Mouse (Mus musculus) cerebellum, postnatal 10 days (tissue): ENCODE data around the gene G3bp2.

Source experiments
- DNase-seq, 2 experiments: peaks; one replicate each; pipeline ENCODE4 v3.0.0; 2021; ENCODE audit warnings: mixed read lengths in 2 of 2

Gene G3bp2

GRCm38 (mm10) chr5:92098351-92099109 lies 15.0 kb upstream of the G3bp2 start:
- no peak for DNase-seq

DNA sequence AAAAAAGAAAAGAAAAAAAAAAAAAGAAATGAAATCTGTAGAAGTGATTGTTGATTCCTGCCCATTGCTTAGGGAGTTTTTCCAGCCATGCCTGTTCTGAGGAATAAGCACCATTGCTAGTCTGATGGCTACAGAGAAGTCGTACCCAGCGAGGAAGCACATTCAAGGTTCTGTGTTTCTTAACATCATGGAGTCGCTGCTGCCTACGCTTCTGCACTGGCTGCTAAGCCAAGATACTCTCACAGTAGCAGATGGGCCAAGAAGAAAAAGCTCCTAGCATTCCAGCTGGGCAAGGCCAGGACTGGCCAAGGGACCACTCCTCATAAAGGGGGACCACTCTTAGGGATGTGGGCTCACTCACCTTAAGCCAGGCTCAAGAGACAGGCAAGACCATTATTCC lies 14.3 kb upstream of the G3bp2 start:
- no peak for DNase-seq

- DNase-seq, result peak; percentile 47 to 64
Observed at GRCm38 (mm10) chr5:92096786-92097185, 13.3 kb upstream of the G3bp2 start.

DNA sequence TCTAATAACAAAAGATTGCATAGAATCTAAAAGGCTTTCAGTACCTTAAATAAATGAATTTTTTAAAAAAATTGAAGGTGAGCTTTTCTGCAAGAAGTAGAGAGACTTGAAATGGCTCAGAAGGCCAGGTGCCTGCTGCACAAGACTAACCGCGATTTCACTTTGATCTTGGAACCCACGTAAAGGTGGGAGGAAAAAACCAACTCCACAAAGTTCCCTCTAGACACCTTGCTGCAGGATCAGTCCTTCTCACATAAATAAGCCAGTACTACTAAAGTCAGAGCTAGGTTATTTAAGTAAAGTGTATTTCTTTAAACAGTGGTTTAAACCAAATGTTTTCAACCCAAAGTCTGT lies 10.5 kb upstream of the G3bp2 start:
- no peak for DNase-seq

DNA sequence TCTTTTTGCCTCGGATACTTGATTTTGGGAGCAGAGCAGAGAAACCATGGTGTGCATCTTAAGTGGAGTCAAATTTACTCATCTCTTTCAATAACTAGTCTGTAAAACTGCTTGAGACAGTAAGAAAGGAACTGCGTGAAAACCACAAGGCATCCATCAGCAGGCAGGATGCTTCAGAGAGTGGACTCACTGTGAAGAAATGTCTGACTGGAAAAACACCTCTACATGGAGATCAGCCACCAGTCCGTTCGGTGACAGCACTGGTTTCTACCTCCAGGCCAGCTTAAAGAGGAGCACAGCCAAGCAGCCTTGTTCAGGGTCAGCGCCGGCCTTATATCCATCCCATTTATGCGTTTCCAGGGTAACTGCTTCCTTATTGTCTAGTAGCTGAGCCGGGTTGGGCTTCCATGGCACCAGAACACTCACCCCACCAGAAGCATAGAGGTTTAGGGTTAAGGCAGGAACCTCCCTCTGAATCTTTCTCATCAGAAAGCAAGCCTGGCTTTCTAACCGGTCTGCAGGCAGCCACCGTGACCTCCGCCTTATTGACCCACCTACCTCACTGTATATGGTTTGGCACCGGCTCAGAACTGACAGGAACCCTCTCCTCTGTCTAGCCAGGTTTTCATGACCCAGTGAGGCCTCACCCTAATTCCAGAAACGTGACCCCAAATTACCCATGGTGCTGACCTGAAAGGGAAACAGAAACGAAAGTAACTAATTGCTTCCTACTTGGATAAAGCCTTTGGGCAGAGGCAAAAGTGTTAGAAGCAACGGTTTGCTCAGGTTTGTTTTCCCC lies 9.9 kb upstream of the G3bp2 start:
- DNase-seq, result no peak

DNA sequence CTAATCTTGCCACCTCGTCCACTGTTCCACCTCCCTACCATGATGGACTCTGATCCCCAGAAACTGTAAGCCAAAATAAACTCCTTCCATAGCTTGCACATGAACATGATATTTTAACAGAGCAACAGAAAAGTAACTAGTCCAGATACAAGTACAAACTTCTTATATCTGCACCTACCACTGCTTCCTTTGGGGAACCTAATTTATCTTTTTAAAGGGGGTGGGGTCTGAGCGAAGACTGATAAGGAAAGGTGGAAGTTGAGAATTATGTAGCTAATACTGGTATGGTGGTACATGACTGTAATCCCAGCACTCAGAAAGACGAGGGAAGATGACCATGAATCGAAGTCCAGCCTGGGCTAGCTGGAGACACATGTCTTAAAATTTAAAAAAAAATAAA lies 4.0 kb upstream of the G3bp2 start:
- no peak for DNase-seq

DNA sequence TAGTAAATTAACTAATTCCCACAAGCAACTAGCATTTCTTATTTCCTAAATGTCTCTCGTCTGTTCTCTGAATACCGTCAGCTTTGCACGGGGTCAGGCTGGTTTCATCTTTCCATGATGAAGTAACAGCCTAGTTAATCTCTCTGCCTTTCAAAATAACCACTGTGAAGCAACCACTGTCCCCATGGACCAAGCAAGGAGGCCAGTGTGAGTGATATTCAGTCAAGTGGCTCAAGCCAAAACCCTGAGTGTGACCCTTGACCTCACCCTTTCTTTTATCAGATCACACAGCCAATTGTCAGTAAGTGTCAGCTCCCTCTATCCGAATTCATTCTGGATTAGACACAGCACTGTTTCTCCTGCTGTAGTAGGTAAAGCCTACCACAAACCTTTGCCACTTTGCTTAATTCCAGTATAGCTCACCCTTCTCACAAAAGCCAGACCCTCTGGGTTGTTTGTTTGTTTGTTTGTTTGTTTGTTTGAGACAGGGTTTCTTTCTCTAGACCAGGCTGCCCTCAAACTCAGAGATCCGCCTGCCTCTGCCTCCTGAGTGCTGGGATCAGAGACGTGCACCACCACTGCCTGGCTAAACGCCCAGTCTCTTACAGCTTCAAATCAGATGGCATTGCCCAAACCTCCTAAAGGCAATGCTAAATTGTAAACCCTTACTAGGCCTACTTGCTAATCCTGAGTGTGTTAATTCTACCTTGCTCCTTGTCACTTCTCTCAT lies 2.5 kb upstream of the G3bp2 start:
- no peak for DNase-seq

DNA sequence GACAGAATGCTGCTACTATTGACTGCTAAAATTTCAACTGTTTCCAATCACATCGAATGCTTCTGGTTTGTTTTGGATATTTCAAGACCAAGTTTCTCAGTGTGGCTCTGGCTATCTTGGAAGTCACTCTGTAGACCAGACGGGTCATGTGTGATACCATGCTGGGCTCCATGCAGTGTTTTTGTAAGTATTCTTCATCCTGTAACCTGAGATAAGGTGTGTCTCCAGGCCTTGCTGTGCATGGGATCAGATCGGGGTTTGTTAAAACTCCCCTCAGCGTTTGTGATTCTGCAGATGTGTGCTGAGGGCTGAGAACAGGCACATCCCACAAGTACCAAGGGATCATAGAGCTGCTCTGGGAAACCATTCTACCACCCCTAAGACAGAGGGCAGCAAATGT lies 1.7 kb upstream of the G3bp2 start:
- DNase-seq, result no peak

DNA sequence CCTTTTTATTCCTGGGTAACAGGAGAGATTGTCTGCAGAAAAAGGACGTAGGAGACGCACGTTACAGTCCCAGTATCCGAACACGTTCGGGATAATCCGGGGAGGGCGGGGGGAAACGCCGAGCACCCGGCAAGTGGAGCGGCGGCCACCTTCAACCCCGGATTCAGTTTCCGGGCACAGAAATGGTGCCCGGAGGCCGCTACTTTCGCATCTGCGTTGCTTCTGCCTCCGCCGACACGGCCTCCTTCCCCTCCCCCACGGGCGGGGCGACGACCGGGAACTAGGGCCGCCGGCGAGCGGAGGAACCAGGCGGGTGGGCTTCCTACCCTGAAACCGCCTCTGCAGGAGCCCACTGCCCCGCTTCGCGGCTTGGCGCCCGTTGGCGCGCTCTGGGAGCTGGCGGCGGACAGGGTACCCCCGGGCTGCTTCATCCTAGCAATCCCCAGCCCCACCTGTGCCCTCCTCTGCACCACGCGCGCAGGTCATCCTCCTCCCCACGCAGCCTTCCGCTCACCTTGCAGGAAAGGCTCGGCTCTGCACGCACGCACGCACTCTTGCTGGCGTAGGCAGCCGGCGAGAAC lies 608 bp downstream of the G3bp2 start:
- peak; percentile 86 to 87 for DNase-seq

GRCm38 (mm10) chr5:92081326-92081725 lies 2.2 kb downstream of the G3bp2 start:
- DNase-seq, result no peak

DNA sequence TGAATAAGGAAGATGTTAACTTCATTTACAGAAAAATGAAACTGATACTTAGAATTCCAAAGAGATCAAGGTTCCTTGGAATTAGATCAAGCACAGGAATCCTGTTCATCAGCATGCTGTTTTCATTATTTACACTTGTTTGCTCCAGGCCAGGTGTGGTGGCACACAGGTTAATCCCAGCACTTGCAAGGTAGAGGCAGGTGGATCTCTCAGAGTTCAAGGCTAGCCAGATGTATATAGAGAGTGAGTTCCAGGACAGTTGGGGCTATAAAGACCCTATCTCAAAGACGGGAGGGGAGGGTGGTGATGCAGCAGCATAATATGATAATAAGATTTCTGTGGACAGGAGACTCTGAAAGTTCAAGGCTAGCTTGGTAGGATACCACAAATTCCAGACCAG lies 3.1 kb downstream of the G3bp2 start:
- DNase-seq, result no peak

GRCm38 (mm10) chr5:92079304-92079703 lies 4.2 kb downstream of the G3bp2 start:
- DNase-seq, result no peak

GRCm38 (mm10) chr5:92078751-92079150 lies 4.8 kb downstream of the G3bp2 start:
- no peak for DNase-seq

- no peak for DNase-seq
Observed at GRCm38 (mm10) chr5:92076273-92076672, 7.2 kb downstream of the G3bp2 start.

DNA sequence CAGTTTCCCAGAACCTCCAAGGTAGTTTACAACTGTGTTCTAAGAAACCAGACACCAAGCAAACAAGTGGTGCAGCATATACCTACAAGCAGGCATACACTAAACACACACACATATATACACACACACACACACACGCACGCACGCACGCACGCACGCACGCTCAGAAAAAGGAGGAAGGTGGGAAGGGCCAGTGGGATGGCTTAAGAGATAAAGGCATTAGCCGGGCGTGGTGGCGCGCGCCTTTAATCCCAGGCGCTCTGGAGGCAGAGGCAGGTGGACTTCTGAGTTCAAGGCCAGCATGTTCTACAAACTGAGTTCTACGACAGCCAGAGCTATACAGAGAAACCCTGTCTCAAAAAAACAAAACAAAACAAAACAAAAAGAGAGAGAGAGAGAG lies 9.5 kb downstream of the G3bp2 start:
- no peak for DNase-seq

DNA sequence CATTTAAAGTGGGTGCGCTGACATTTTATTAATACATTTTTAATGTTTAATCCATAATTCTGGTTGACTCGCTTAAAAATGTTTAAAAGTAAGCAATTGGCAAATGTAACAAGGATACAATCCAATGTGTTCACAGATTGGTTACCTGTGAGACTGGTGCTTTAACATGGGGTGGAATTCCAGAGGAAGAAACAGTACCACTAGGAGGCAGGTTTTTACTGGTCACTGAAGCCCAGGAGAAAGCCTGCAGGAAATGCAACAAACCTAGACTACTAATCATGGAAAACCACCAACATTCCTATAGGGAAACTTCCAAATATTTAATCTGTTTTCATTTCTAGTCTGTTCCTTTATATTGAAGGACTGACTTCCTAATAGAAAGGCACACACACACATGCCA lies 20.3 kb downstream of the G3bp2 start:
- no peak for DNase-seq

- no peak for DNase-seq
Observed at GRCm38 (mm10) chr5:92052866-92053265, 30.7 kb downstream of the G3bp2 start.

- DNase-seq, result no peak
Observed at GRCm38 (mm10) chr5:92050419-92050818, 33.1 kb downstream of the G3bp2 start.

DNA sequence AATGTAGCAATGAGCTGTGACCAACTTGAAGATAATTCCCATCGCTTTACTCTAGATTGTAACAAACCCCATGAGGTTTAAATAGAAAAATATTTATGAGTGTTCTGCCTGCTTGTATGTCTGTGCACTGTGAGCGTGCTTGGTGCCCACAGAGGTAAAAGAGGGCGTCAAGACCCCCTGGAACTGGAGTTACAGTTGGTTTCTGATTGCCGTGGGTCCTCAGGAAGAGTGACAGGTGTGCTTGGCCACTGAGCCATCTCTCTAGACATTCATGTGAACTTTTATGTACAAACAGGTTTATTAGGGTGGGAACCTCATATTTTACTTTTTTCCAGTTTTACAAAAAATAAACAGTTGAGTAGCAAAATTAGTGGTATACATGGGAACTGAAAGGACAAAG lies 39.7 kb downstream of the G3bp2 start, which contains the start of gene Cdkl2:
Cdkl2 (minus strand) TSS at position 101 of the 400 bp plus-strand sequence.
- DNase-seq, result no peak

- DNase-seq, result peak; percentile 98 to 99
Observed at GRCm38 (mm10) chr5:92042377-92043348, 40.9 kb downstream of the G3bp2 start.

GRCm38 (mm10) chr5:92019960-92020359 lies 63.6 kb downstream of the G3bp2 start:
- DNase-seq, result no peak

DNA sequence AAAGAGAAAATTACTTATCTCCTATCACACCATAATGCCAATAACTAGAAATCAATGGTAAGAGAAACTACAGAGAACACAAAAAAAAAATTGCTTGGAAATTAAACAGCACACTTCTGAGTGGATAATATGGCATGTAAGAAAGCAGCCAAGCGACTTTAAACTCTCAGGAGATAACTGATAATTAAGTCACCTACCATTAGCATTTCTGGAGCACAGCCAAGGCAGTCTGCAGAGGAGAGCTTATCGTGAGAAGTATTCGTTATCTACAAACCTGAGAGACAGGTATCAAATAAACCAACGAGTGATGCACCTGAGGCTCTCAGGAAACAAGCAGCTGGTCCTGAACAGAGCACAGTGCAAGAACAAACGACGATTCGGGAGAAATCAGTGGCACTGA lies 71.8 kb downstream of the G3bp2 start:
- DNase-seq, result no peak
